Mouse (Mus musculus) cerebellum, adult 9-10 months (tissue): Measurements from ENCODE around the gene Nek7.

Experiments used
- DNase-seq: peaks from one replicate; pipeline ENCODE4 v3.0.0; 2022

The Nek7 gene

DNA sequence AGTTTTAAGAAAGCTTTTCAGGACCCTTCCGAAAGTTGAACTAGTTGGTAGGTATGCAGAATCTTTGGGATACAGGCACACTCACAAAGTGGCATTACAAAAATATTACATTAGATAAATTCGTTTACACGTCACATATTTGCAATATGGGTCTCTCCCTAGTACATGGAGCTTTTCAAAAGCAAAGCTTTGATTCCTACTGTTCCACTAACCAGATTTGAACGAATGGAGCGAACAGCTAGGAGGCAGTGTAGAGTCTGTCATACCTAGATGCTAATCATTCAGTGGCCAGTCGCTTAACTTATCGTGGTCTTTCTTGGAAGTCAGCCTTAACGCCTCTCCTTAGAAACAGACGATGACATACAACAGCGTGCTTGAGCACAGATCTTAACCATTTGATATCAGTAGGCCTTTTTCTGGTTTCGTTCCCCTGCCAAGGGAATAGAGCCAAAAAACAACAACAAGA, at the start of gene Nek7:
Gene Nek7 (minus strand): TSS at position 146 of the 466 bp plus-strand sequence.
- DNase-seq = no peak

DNA sequence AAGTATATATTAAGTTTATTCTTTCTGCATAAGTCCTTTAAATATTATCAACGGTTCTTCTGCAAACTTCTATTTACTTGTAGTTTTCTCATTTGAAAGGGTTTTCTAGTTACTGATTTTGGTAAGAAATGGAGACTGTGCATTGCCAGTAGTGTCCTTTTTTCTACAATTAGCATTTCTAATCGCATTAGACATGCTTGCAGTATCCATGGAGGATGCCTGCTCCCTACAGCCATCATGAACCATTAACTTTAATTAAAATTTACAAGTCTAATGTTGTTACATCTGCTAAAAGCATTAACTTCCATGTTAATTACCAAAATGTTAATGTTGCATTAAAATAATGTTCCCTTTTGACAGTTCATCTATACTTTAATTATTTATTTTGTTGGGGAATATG, 42.4 kb upstream of the Nek7 start:
- DNase-seq = no peak

DNA sequence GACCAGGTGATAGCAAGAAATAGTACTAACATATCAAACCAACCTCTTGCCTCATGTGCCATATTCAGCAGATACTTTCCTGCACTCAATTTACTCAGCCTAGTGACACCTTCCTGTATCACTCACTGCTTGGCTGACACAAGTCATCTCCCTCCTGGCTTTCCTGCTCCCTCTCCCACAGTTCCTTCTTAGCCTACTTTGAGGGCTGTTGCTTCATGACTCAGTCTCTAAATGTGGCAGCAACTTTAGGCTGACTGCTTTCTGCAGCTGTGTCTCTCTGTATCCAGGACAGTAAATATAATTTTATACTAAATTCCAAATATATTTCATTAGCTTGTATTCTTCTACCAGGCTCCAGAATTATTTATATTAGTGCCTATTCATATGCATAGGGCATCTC, 34.3 kb upstream of the Nek7 start:
- no peak for DNase-seq

DNA sequence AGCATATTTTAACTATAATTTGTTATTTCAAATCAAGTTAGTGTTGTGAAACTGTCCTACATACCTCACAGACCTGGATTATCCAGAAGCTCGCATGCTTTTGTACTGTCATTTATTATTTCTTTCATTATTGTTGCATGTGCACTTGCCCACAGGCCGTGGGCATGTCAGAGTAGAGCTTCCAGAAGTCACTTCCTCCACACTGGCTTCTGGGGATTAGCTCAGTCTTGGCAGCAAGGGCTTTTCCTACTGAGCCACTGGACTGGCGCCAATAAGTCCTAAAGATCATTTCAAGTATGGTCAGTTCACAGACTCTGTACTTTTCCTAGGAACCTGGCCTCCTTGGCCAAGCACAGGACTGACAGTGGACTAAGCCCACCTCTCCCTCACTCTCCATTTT, 25.1 kb upstream of the Nek7 start:
- DNase-seq = peak; percentile 7

DNA sequence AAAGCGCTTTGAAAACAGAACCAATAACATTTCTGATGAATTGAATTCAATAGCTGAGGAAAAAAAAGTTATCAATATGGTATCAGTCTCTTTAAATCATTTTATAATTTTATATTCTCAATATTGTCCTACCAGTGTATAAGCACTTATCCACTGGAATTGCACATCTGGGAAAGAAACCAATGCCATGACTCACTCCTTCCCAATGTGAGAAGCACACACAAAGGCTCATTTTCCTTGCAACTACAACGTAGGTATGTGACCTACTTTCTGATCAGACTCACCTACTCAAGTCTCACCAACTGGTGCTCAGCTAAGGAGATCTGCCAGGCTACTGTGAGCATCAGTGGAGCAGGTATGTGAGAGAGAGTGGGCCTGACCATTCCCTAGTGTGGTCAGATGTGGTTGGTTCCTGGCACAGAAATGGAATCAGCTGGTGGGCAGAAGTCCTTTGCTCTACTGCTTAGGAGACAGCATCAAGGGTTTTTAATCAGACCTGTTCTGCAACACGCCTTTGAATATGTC, 23.4 kb upstream of the Nek7 start:
- DNase-seq = no peak

DNA sequence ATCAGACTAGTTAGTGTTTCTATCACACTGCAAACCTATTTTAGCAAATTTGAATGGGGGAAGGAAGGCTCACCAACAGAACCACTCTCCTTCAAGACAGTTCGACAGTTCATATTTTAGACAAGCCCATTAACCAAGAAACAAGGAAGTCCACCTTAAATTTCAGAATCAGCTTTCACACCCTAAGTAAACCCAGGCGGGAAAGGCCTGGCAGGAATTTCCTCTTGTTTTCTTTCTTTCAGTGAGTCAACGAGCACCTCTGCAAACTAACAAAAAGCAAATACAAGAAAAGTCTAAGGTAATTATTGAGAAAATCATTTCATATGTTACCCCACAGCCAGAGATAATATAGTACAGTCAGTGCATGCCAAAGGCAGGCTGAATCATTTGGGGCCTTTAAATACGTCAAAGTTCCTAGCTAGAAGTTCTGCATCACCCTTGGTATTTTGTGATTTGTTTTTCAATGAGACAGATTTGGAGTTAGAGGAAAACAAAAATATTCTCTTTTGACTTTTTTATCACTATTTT, 21.1 kb upstream of the Nek7 start:
- DNase-seq = no peak

DNA sequence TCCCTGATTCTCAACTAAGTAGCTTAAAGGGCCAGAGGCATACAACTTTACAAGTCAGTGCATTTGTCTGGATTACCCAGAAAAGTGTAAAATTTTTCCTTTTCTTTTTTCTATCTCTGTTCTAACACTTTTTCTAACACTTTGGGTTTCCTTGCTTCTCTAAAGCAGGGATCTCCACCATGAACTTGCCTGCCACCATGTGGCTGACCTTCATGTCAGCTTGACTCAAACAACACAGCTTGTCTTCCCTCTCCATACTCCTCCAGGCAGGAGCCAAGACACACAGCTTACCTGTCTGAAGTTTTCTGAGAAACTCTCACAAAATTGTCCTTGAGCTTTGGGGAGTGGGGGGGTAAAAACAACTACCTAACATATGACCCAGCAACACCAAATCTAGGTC, 17.9 kb upstream of the Nek7 start:
- no peak for DNase-seq

DNA sequence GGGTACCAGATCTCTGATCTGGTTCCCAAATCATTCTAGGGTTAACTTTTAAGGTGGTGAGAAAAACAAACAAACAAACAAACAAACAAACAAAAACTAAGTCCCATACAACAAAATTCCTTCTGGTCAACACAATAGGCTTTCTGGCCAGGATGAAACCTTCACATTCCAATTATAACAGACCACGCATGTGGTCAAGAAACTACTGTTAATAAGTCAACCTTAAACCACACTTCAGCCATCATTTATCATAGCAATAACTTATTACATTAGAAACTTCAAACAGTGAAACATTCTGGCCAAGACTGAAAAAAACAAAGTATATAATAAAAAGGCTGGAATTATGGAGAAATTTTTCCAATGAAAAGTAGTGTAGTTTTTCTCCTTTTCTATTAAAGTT, 14.6 kb upstream of the Nek7 start:
- DNase-seq = no peak

DNA sequence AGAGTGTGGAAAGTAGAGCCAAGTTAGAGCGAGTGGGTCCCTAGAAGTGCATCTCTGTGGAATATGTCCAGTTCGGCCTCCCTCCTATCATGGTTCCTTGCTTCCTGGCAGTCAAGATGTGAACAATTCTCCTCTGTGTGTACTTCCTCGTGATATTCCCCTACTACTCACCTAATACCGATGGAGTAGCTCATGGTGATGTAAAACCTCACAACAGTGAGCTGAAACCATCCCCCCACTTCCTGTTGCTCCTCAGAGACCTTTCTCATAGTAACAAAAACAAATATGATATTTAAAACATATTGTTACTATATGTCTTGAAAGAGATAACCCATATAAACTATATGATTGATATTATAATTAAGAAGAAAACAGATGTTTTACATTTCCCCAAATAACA, 9.0 kb upstream of the Nek7 start:
- DNase-seq = no peak

DNA sequence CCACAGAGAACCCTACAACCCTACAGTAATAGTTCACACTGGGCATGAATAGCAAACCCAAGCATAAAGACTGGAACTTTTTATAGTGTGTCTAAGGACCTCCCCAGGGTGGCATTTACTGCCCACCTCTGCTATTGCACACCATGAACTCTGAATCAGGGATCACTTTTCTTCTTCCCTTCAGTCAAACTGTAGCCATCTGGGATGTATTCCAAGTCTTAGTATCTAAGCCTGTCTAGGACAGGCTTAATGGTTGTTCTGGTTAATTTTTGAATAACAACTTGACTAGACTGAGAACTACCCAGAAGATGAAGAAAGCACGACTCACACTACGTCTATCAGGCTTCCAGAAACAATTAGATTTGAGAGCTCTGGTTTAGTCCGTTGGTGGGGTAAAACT, 8.5 kb upstream of the Nek7 start:
- DNase-seq = no peak

DNA sequence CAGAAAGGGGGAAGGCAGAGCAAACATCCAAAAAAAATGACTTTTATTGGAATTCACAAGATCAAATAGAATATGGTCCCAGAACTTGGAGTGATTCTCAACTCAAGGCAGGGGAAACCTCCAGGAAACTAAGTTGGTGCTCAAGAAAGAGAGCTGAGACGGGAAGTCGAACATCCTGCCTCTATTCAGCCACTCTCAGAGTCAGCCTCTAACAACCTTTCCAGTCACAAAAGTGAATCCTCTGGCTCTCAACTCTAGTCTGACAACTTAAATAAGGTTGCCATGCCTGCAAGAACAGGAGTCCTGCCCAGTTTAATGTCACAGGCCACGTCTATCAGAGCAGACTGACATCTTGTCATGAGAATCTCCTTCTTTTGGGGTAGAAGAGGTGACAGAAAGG, 7.9 kb upstream of the Nek7 start:
- DNase-seq = no peak

DNA sequence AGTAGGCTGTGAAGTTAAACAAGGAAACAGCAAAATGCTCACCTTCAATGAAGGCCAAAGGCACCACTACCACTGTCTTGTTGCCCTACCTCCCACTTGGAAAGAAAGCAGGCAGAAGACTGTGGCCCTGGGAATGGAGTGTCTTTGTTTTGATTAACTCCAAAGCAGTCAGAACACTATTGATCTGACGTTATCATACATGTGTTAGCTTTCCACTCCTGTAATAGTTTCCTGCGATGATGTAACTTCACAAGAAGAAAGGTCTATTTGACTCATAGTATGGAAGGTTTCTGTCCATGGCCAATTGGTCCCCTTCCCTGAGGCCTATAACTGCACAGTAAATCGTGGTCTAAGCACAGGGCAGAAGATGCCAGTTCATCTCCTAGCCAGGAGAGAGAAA, 6.3 kb upstream of the Nek7 start:
- no peak for DNase-seq

DNA sequence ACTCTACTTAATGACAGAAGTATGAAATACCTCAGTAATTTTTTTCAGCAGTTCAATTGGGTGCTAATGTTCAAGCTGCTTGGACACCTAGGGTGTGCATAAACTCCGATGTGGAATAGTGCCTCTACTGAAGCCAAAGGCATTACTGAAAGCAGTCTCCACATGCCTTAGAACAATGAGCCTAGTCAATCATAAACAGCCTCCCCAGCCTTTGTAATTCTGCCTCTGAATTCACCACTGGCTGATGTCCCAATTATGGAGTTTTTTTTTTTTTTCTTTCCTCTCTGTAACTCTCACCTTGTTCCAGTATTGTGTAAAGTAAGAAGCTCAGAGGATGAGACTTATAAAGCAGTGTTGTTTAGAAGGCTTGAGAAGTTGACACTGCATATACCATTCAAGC, 3.9 kb upstream of the Nek7 start:
- no peak for DNase-seq

DNA sequence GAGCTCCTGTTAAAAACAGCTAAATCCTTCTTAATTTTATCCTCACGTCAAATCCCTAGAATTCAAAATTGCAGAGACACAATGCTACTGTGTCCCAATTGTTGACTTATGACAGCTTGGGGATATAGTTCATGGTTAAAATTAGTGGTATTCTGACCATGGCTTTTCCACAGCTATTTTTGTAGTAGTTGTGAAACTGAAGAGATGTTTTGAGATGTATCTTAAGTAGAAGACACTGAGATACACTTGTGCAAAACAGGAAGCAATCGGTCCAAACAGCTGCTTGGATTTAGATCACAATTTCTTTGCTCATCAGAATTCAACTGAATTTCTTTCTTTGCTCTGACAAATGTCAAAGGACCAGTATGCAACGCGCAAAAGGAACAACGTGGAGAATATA, 2.9 kb upstream of the Nek7 start:
- no peak for DNase-seq

DNA sequence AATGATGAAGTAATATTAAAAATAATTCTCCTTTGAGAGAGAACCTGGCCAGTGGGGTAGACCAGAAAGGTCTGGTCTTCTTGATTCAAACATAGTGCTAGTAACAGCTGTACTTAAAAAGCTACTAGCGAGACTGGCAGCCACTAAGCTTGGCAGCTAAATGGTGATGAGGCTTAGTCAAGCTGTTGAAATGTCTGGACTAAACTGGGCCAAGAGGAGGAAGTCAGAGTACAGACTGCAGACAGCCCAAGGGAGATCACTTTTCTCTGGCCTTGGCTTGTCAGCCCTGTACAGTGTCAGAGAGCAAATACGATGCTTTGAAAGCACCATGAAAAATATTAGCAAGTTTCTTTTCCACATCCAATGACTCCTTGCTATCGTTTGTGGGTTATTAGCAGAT, 2.5 kb upstream of the Nek7 start:
- DNase-seq = no peak

DNA sequence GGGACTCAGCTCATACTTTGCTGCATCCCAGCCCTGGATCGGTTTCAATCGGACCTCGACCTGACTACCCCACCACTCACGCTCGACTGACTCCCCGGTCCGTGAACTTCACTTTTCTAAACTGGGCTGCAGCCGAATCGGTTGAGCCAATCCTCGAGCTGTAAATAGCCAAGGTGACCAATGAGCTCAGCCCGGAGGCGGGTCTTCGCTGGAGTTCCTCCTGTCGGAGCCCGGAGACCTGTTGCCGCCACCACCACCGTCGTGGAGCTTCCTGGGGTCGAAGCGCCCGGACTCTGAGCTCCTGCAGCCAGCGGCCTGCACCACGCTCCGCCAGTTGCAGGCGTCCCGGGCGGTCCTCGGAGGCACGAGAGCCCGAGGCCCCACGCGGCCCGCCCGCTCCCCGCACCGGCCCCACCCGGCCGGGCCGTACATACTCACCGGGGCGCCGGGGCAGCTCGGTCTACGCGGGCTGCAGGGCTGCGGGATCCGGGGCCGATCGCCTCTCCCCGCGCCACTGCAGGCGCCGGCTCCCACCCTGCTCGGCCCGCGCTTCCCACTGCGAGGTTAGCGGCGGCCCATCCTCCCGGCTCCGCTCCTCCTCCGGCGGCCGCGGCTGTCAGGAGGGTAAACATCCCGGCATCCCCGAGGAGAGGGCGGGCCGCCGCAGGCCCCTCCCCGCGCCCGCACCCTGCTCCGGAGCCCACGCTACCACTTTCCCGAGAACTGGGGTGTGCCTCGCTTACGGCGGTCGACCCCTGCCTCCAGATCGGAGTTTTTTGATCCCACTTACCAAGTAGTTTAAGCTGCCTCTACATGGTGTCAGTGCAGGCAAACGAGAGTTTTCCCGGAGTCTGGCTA, 598 bp downstream of the Nek7 start:
- peak; percentile 90 for DNase-seq

DNA sequence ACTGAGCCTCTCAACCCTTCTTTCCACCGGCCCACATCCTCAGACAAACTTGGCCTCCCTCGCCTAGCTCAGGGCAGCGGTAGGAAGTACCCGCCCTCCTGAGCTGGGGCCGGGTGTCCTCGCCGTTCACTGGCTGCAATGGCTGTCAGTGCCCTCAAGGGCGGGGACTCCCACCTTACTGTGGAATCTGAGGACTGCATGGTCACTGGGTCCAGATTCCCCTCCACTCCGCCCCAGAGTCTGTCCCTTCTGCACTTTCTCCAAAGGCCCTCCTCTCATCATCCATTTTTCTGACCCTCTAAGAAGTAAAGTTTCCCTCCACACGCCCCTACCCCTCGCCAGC, 2.0 kb downstream of the Nek7 start:
- DNase-seq = peak; percentile 74

DNA sequence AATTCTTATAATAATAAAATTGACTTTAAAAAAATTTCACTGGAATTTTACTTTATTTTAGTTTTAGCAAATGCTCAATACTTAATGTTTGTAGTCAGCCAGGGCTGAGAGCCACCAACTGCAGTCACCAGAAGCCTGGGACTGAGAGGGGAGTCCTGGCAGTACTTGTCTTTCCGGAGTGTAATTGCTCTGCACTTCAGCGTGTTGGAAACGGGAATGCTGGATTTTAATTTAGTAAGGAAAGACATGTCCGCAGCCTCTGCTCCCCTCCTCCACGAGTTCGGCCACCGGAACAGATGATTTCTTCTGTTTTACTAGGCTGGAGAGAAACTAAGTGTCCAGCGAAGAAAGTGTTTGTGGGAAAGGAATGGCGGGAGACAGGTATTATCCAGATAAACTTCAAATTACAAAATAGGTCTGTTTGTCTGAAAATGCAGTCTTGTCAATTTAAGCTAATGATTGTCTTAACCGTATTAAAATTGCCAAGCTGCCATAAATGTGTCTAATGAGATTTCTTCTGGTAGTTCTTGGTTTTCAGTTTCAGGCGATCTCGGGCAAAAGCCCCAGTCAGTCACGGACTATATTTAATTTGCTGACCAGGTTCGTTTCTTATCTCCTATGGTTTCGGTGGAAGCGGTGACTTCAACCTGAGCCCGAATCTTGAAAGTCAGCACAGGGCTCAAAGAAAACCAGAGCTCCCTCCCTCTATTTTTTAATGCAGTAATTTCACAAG, 2.5 kb downstream of the Nek7 start:
- no peak for DNase-seq

DNA sequence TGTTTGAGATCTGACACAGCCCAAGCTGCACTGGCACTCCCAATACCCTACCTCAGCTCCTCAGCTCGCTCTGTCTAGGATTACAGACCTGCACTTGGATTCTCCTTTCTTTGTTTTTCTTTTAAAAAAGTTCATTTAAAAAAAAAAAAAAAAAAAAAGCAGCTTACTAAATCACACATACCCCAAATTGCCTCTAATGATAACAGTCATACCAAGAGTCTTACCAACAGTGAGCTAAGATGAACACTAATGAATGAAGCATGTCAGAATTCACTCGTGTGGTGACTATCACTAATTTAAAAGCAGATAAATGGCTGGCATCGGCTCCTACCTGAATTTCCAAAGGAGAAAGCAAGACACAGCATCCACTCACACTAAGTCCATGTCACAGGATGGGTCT, 4.6 kb downstream of the Nek7 start:
- no peak for DNase-seq

DNA sequence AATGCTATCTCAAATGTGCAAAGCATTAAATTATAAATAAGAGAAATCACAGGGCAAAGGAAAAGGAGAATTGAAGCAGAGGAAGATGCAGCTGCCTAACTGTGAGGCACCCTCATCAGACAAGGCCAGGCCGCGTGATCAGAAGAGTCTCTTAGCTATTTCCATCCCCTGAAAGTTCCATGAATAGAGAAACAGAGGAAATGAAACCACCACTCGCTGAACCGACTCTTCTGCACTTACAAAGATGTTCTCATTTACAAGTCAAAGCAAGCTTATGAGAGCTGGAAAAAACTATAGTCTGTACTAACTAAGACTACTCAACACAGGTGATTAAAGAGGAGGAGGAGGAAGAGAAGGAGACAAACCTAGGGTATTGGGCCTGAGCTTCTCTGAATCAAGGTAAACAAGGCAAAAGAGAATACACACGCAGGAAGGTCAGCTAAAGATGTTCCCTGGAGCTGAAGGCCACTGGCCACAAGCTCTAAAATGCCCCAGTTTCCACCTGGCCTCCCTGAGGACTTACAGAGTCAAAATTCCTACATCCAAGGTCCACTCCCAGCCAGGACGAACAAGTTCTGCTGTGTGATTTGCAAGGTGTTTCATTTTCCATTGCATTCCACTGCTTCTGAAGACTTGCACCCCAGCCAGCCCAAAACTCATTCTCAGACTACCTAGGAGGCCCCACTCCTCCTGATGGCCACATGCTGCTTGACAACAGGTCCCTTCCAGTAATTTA, 5.2 kb downstream of the Nek7 start:
- no peak for DNase-seq

DNA sequence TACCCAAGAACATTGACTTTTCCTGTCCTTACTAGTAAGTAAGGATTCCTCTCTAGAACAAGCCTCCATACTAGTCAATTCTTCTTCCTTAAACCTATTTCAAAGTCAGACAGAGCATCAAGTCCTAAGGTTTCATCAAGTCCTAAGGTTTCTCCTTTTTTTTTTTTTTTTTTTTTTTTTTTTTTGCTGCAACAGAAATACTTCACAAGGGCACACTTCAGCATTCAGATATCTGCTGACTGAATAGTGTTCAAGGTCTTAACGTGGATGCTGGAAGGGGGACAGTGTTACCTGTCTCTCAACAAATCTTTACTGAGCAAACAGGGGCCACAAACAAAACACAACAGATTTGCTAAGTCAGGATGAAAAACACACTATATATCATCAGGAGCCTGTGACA, 7.8 kb downstream of the Nek7 start:
- no peak for DNase-seq

DNA sequence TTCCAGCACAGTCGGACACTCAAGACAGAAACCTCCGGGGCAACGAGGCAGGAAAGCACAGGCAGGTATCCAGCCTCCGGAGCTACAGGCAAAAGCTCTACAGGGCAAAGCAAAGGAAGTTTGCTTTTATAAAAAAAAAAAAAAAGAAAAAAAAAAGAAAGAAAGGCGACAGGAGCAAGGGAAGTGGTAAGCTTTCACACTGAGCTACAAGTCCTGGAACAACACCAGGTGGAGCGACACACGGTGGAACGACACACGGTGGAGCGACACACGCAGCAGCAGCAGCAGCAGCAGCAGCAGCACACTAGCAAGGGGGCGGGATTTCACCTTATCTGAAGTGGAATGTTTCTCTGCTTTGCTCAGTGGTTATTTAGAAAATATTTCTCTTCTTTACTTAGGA, 10.8 kb downstream of the Nek7 start:
- no peak for DNase-seq

DNA sequence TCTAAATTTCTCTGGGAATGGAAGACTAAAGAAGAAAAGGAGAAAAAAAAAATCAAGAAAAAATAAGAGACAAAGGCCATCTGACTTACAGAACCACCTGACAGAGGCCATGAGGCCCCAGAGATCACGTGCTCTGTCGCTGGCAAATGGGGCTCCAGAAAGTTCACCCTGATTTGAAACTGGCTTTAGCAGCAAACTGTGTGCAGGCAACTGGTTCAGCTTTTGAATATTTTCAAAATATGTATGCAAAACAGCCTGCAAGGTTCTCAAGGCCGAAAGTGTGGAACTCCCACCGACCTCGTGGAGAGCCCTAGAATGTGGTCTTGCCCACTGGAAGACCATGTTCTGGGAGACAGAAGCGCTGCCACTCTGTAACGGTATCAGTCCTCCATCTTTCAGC, 11.6 kb downstream of the Nek7 start:
- no peak for DNase-seq
